Mouse (Mus musculus): ENCODE results near the gene Kdm3a.

Kdm3a gene

DNA sequence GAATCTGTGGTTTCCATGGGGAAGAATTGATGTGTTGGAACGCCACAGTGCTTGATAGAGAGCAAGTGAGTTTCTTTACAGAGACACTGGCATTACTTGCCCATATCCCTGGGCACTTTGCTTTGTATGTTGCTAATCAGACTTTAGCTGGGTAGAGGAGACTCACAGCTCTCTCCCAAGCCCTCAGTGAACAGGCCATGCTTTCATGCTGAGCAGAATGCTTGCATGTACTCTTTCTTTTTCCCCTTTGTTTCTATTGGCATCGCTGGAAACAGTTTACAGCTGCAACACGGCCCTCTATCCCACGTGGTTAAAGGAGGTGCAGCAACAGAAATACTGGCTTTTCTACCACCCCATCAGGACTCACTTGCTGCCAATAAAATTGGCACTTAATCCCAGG is 49.6 kb downstream of the Kdm3a start:
- in situ Hi-C loops (cut with MseI, MboI) = no loop called here

DNA sequence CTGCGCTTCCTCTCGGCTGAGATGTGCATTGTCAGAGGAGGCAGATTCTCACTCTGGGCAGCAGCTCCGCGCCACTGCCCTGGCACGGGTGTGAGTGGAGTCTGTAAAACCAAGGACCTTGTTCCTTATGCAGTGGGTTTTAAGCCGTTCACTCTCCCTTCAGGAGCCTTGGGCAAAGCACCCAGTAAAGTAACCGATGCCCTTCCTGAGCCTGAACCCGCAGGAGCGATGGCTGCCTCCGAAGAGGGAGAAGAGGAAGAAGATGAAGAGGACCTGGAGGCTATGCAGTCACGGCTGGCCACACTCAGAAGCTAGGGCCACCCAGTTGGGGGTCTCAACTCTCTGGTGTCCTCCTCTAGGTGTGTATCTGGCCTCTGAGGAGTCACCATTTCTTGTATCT is 53.3 kb downstream of the Kdm3a start:
- in situ Hi-C loops (cut with MseI, MboI) = no loop called here

DNA sequence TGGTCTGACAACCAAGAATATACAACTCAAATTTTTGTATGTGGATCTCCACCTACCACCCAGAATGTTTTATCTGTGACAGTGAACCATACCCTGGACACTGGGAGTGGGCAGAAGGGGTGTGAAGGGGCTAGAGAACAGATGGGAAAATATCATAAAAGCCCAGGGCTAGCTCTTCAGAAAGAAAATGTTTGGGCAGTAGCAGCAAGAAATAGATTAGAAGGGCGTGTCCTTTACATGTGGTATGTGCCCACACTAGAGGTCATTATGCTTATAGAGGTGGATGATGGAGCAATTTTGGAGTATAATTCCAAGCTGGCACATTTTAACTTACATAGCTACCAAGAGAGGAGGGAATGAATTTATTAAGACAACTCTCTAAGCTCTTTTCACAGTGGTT is 57.4 kb downstream of the Kdm3a start:
- in situ Hi-C loops (cut with MseI, MboI) = no loop called here

DNA sequence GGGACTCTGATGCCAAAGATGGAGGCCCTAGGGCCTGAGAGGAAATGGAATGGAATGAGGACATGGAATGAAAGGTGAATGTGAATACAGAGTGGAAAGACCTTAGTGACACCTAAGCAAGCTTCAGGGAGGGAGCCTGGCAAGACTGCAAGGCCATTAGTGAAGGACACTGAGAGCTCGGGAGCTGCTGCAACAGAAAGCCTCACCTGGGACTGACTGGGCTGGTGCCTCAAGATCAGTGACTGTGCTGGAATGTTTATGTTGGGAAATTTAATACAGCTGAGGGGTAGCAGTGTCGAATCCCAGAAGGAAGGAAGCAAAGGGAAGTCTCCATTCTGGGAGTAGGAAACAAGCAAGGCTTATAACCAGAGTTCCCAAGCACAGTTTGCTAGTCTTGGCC is 63.8 kb downstream of the Kdm3a start:
- in situ Hi-C loops (cut with MseI, MboI) = no loop called here

DNA sequence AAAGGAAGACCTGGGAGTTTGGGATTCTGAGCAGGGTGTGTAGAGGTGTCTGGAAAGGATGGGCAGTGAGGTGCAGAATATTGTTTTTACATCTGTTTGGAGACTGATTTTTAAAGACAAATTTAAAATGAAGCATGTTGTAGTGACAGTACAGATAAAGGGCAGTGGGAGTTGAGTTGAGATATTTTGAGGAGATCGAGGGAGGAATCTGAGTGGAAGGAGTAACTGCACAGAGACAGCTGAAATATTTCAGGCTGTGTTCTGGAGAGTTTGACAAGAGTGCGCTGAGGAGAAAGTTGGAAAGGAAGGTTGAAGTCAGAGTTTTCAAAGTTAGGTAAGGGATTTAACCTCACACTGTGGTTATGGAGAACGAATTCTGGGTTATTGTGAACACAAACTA is 64.2 kb downstream of the Kdm3a start:
- in situ Hi-C loops (cut with MseI, MboI) = no loop called here

DNA sequence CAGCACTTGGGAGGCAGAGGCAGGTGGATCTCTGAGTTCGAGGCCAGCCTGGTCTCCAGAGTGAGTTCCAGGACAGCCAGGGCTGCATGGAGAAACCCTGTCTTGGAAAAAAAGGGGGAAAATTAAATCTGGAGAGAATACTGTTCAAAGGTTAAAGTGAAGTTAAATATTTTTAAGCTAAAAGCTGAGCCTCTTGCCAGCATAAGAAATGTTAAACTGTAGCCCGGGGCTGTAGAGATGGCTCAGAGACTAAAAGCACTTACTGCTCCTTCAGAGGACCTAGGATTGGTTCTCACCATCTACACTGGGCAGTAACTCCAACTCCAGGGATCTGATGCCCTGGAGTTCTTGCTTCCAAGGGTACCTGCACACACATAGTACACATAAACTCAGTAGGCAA is 76.0 kb downstream of the Kdm3a start:
- in situ Hi-C loops (cut with MseI, MboI) = no loop called here

DNA sequence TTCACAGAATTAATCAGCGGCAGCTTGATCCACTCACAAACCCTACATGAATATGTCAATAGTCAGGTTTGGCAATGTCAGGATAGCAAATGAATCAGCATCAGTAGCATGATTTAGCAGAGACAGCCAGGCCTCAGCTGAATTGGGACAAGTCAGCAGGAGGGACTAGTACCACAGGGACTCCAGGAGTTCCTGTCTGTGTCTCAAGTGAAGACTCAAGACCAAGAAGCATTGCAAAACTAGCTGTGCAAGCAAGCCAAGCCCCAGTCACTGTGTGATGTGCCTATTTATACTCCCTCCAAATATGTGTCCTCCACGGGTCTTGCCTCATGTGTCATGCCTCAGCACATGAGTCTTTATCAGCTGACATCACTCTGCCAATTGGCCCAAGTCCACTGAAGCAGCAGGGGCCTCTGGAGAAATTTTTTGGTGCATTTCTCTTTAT is 77.3 kb downstream of the Kdm3a start:
- in situ Hi-C loops (cut with MseI, MboI) = no loop called here

DNA sequence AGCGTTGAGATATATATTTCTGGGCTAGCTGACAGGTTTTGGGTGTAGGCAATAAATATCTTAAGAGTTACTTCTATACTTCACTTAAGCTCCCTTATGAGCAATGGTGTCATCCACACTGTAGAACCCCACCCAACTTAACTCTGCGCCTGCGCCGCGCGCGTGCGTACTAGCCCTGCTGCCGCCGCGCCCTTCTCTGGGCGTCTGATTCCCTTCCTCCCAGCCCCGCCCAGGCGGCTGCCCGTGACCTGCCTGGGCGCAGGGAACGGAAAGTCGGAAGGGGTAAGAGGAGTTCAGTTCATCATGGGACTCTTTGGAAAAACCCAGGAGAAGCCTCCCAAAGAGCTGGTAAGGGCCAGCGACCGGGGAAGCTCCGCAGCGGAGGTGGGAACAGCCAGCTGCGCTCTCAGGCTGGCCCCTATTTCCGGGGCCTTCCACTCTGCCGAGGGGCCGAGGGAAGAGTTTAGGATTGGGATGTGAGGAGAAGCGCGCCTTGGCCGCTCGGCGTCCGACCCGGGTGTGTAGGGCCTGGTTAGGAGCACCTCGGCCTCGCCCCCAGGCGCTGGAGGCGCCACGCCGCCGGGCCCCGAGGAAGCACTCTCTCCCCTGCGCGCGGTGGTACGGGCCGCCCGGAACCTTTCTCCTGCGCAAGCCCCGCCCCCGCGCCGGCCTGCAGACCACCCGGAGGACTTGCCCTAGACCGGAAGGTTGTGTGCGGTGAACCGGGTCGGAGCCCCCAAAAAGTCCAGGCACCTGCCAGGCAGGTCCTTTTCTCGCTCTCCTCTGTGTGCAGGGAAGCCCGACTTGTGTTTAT is 88.9 kb downstream of the Kdm3a start, which contains the start of gene Chmp3:
TSS of gene Chmp3 (plus strand) at position 112 of the 814 bp plus-strand sequence.
- in situ Hi-C loops (cut with MseI, MboI) = no loop called here
